Mouse (Mus musculus) brown adipose tissue, adult 24 weeks (tissue): Measurements from ENCODE around the gene Myl3. TPM values are rescaled to one million over a fixed set of nuclear protein-coding genes. Genes with fewer than 3 reads are reported as not detected.

Experiments used
- H3K27ac ChIP-seq: fragments of 200-500 bp; replicated peaks from 2 replicates; pipeline ENCODE4 v1.5.1; 2012; ENCODE audit warnings: low read depth, mild to moderate bottlenecking, low read length
- H3K4me1 ChIP-seq: fragments of 200-500 bp; 2 replicates; pipeline ENCODE4 v1.6.1; 2012; ENCODE audit warnings: low read length, mixed read lengths; ENCODE audit not compliant: control insufficient read depth, insufficient read depth, insufficient read length
- H3K4me3 ChIP-seq: fragments of 200-500 bp; 2 replicates; pipeline ENCODE4 v1.5.1; 2012; ENCODE audit warnings: low read depth, mild to moderate bottlenecking, low read length, moderate library complexity; ENCODE audit not compliant: insufficient read depth
- polyA plus RNA-seq: library from polyadenylated mRNA; stranded (reverse); fragments of >200 nt; gene quantifications from 2 replicates; pipeline ENCODE4 v1.2.4, GENCODE M21; 2012; ENCODE audit not compliant: missing spikeins, insufficient read depth, insufficient read length

Myl3 gene
- polyA plus RNA-seq, 1 experiment: 23.5 TPM

GRCm38 (mm10) chr9:110803294-110803693 is 61.6 kb downstream of the Myl3 start:
- Histone ChIP-seq H3K4me1 (no peaks in the 10 kb centered on the region), H3K27ac (no peak overlapping the region)

DNA sequence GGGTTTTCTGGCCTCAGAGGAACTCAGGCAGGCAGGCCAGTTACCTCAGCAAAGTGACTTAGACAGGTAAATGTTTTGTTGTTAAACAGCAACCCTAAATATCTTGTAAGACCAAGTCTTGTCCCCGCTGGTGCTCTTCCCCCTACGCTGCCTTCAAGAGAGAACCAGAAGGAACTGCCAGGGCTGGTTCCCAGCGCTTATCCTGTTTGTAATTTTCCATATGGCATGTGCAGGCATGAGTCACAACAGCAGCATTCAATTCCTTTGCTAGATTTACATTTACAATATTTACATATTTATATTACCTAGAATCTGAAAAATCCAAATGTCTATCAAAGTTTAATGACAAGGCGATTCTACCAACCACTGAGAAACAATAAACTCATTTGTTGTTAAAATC is 68.4 kb downstream of the Myl3 start:
- Histone ChIP-seq H3K4me3 (no peak overlapping the region), H3K27ac (no peak overlapping the region), H3K4me1 (no peaks in the 10 kb centered on the region)

More at GRCm38 (mm10) chr9:110803294-110803693, 61.6 kb downstream of the Myl3 start:
- no peak overlapping the region for H3K4me3 ChIP-seq

DNA sequence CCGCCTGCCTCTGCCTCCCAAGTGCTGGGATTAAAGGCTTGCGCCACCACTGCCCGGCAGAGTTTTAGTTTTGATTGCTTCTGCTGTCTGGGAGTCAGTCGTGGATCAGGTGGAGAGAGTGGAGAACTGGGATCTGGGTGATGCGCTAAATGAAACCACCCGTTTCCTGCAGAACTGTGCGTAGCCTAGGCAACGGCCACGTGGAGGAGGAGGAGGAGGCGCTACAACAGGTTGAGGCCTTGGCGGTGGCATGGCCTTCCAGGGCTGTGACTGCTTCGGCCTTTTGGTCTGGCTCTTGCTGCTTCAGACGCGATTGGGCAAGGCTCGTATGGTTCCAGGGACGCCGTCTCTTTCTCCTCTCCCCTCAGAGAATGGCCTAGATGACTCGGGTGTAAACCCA is 72.1 kb downstream of the Myl3 start, which contains the start of gene Prss44:
TSS of gene Prss44 (plus strand) at position 206 of the 400 bp plus-strand sequence.
- Histone ChIP-seq H3K4me3 (no peak within 1 kb of the TSS), H3K27ac (no peak within 1 kb of the TSS), H3K4me1 (no peaks in the 10 kb centered on the region)

Other genes with a start within 250 kb of the Myl3 start
- gene Setd2, start 209.3 kb upstream of the Myl3 start, polyA plus RNA-seq: 16.3 and 31.6 TPM in 2 replicates
- gene Nradd, start 117.4 kb upstream of the Myl3 start, polyA plus RNA-seq: 1.7 and 3.0 TPM in 2 replicates
- 2.2 and 4.8 TPM in 2 replicates for gene Nbeal2, start 87.7 kb upstream of the Myl3 start, polyA plus RNA-seq
- 44.7 and 46.2 TPM in 2 replicates for gene Ccdc12, start 85.4 kb upstream of the Myl3 start, polyA plus RNA-seq
- gene Pth1r, start 5.3 kb downstream of the Myl3 start, polyA plus RNA-seq: 23.3 and 25.4 TPM in 2 replicates
- not detected in 2 replicates for gene Prss42, start 56.3 kb downstream of the Myl3 start, polyA plus RNA-seq
- not detected in 2 replicates for gene Prss44, start 72.1 kb downstream of the Myl3 start, polyA plus RNA-seq
- not detected in 2 replicates for gene Prss43, start 84.8 kb downstream of the Myl3 start, polyA plus RNA-seq
- not detected in 2 replicates for gene Prss45, start 92.7 kb downstream of the Myl3 start, polyA plus RNA-seq
- not detected in 2 replicates for gene Prss46, start 102.6 kb downstream of the Myl3 start, polyA plus RNA-seq
- gene Prss50, start 116.1 kb downstream of the Myl3 start, polyA plus RNA-seq: not detected in 2 replicates
- 5.7 and 9.0 TPM in 2 replicates for gene Als2cl, start 138.0 kb downstream of the Myl3 start, polyA plus RNA-seq
- gene Tmie, start 138.3 kb downstream of the Myl3 start, polyA plus RNA-seq: 1.5 and 1.8 TPM in 2 replicates
- gene Fam240a, start 175.0 kb downstream of the Myl3 start, polyA plus RNA-seq: not detected in 2 replicates
- gene Tdgf1, start 204.3 kb downstream of the Myl3 start, polyA plus RNA-seq: not detected in 2 replicates
- gene Lrrc2, start 209.7 kb downstream of the Myl3 start, polyA plus RNA-seq: 0.88 TPM in 1 of 2 replicates, not detected in the other
- 2.2 and 3.3 TPM in 2 replicates for gene Rtp3, start 248.7 kb downstream of the Myl3 start, polyA plus RNA-seq